Mouse (Mus musculus) CD4-positive, CD25-positive, alpha-beta regulatory T cell, adult 2 months (primary cell): ENCODE measurements around the gene 1700049E17Rik1.
"Not testable (repeated sequence)": the region's sequence is repeated elsewhere in the genome, so short reads cannot be mapped to it uniquely, and the experiment has no call there.

Source experiments
- DNase-seq: peaks from one replicate; pipeline ENCODE4 v3.0.0-alpha.2; 2012; ENCODE audit warnings: low read depth, low spot score

1700049E17Rik1 gene

GRCm38 (mm10) chr14:41924649-41925048, at the start of gene 1700049E17Rik1:
1700049E17Rik1 (plus strand) TSS chr14:41924949.
- DNase-seq = not testable (repeated sequence)

GRCm38 (mm10) chr14:41907190-41907589, 17.6 kb upstream of the 1700049E17Rik1 start, which contains the start of gene Gm7980:
Gm7980 (minus strand) TSS chr14:41907290.
- not testable (repeated sequence) for DNase-seq

GRCm38 (mm10) chr14:41943695-41944094, 18.9 kb downstream of the 1700049E17Rik1 start, which contains the start of gene 1700024B05Rik:
1700024B05Rik (plus strand) TSS chr14:41943995.
- not testable (repeated sequence) for DNase-seq

DNA sequence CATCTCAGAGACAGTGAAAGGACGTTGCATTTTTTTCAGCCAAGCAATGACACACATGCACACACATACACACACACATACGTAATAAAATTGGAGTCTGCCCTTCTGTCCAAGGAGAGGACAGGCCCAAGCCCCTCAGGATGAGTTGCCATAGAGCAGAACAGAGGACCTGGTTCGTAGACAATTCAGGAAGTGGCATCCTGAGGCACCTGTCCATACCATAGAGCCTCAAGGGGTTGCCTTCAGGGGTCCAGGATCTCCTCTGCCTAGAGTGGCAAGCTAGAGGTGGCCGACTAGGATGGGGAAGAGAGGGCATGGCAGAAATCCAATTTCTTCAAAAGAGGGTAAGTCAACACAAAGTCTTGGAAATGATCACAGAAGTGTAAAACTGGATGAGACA, 39.3 kb downstream of the 1700049E17Rik1 start:
- not testable (repeated sequence) for DNase-seq

DNA sequence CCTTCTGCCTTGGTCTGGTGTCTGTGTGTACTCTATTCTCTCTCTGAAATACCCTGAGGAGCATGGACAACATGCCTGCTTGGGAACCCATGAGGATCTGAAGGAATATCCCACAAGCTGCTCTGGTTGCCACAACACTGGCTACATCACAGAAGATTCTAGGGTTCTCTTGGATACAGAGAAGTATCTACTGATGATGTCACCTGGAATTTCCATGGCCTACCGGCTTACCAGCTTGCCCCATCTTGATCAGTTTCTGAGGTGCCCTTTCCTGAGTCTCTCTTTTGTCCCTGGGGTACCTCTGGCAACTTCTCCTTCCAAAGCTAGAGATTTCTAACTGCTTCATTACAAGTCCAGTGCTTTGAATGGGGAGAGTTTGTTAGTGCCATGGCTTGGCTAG, 43.1 kb downstream of the 1700049E17Rik1 start, which contains the start of gene Gm6401:
Gene Gm6401 (minus strand): TSS at position 101 of the 400 bp plus-strand sequence.
- DNase-seq = not testable (repeated sequence)

GRCm38 (mm10) chr14:41968596-41968995, 43.8 kb downstream of the 1700049E17Rik1 start:
- not testable (repeated sequence) for DNase-seq
